ENCODE assay signal across 10 mouse cellular contexts in the genomic region with DNA sequence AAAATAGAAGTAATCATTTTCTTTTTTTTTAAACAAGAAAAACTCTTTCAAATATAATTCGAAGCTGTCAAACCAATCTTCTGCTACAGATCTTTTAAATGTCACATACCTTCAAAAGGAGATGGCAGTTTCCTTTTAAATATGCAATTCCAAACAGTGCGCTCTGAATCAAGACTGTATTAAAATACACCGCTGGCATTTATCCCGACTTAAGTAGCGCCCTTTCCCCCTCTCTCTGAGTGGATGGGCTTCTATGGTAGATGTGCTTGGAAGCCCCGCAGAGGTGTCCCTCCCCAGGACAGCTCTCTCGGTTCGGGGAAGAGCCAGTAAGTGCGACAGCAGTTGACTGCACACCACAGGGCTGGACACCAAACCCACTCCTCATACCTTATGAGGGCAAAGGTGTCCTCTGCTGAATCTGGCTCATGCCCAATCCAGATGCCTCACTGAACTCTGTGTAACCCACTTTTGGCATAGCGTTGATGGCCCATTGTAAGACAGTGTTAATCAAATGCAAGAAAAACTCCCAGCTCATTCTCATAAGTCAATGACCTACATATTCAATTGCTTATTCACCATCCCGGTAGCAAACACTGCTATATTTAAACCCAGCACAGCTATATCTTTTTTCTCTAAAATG. TPM values are rescaled to one million over a fixed set of nuclear protein-coding genes. Genes with fewer than 3 reads are reported as not detected.
DNase-seq lines count a peak whose midpoint lies in the region; ATAC-seq and TF ChIP-seq lines count a peak whose summit lies in the region.
"Had no signal": no experiment of that assay in that cellular context is flagged by ENCODE, and none has a peak within 500 bp of the region (broad histone marks: within the 10 kb centered on the region; RNA-seq: fewer than 3 reads in every experiment).

No protein-coding gene starts in this region.

- no peak for DNase-seq in heart, adult 8-10 months (ENCODE audit: low spot score)
- no peak for DNase-seq in limb, embryonic 10.5 days (ENCODE audit: low spot score)
- DNase-seq in forebrain, embryonic 14.5 days (ENCODE audit: low spot score): peak; percentile 52
- DNase-seq in midbrain, postnatal 0 days (ENCODE audit: low spot score): no peak
- no peak for DNase-seq in embryo, embryonic 9.5 days (ENCODE audit: extremely low spot score)
- DNase-seq: cerebellum, postnatal 14 days; liver, embryonic 13.5 days had no signal

- WGBS in heart, embryonic 14.5 days: 65% methylated on average over 11 of the region's 11 CpGs
- WGBS in limb, embryonic 15.5 days: 86% methylated on average over 11 of the region's 11 CpGs
- WGBS in limb, embryonic 10.5 days: 93% methylated on average over 11 of the region's 11 CpGs
- WGBS in forebrain, embryonic 14.5 days: 58% methylated on average over 11 of the region's 11 CpGs
- WGBS in midbrain, postnatal 0 days: 47% methylated on average over 11 of the region's 11 CpGs

- no peaks in the 10 kb centered on the region for H3K9me3 ChIP-seq in heart, embryonic 14.5 days (ENCODE audit: control insufficient read depth, low read length)
- no peaks in the 10 kb centered on the region for H3K9me3 ChIP-seq in limb, embryonic 15.5 days
- no peaks in the 10 kb centered on the region for H3K9me3 ChIP-seq in limb, embryonic 10.5 days (replicated peaks)
- H3K9me3 ChIP-seq in forebrain, embryonic 14.5 days (replicated peaks; ENCODE audit: control insufficient read depth, low read length): no peaks in the 10 kb centered on the region
- no peaks in the 10 kb centered on the region for H3K9me3 ChIP-seq in midbrain, postnatal 0 days (ENCODE audit: low read length)
- H3K9me3 ChIP-seq: kidney, embryonic 15.5 days; liver, embryonic 13.5 days had no signal

- TF ChIP-seq CTCF in midbrain, postnatal 0 days (IDR thresholded peaks at IDR 0.05): no peak

- no peak overlapping the region for H3K4me3 ChIP-seq in heart, embryonic 14.5 days (ENCODE audit: control insufficient read depth in 1 of 2, insufficient read depth in 1 of 2, low read depth in 1 of 2, low read length in 2 of 2)
- H3K4me3 ChIP-seq in limb, embryonic 15.5 days: no peak overlapping the region
- H3K4me3 ChIP-seq in limb, embryonic 10.5 days: no peak overlapping the region
- no peak overlapping the region for H3K4me3 ChIP-seq in forebrain, embryonic 14.5 days (ENCODE audit: low read depth, low read length)
- no peak overlapping the region for H3K4me3 ChIP-seq in midbrain, postnatal 0 days (ENCODE audit: low read depth, low read length)
- H3K4me3 ChIP-seq: kidney, embryonic 15.5 days; liver, embryonic 13.5 days had no signal

- peak overlapping the region; percentile 25 to 94; a peak in 2 of 4 replicates for H3K27ac ChIP-seq in heart, embryonic 14.5 days (replicated peaks in 1 of 2; ENCODE audit: control insufficient read depth in 1 of 2, insufficient read depth in 1 of 2, low read depth in 2 of 2, low read length in 2 of 2)
- peak overlapping the region; percentile 33; the same call in 1 of the 2 replicates for H3K27ac ChIP-seq in limb, embryonic 15.5 days
- no peak overlapping the region for H3K27ac ChIP-seq in limb, embryonic 10.5 days
- H3K27ac ChIP-seq in forebrain, embryonic 14.5 days (ENCODE audit: low read depth, low read length): no peak overlapping the region
- H3K27ac ChIP-seq in midbrain, postnatal 0 days (ENCODE audit: low read depth, low read length): no peak overlapping the region
- H3K27ac ChIP-seq: liver, embryonic 13.5 days had no signal

- H3K4me1 ChIP-seq in heart, embryonic 14.5 days (ENCODE audit: control insufficient read depth in 2 of 2, insufficient read depth in 2 of 2, low read length in 2 of 2): peaks cover 22 to 50% of the 10 kb centered on the region in 2 experiments
- H3K4me1 ChIP-seq in limb, embryonic 15.5 days: peaks cover 33% of the 10 kb centered on the region
- peaks cover 36% of the 10 kb centered on the region for H3K4me1 ChIP-seq in limb, embryonic 10.5 days
- H3K4me1 ChIP-seq in forebrain, embryonic 14.5 days (ENCODE audit: control insufficient read depth, insufficient read depth, low read length): peaks cover 25% of the 10 kb centered on the region
- H3K4me1 ChIP-seq in midbrain, postnatal 0 days (ENCODE audit: insufficient read depth, low read length): peaks cover 10% of the 10 kb centered on the region; the same call in 1 of the 2 replicates

- peaks cover 5% of the 10 kb centered on the region; the same call in 1 of the 2 replicates for H3K36me3 ChIP-seq in heart, embryonic 14.5 days (ENCODE audit: control insufficient read depth, insufficient read depth, low read length)
- H3K36me3 ChIP-seq in limb, embryonic 15.5 days: no peaks in the 10 kb centered on the region
- H3K36me3 ChIP-seq in limb, embryonic 10.5 days: peaks cover 34% of the 10 kb centered on the region
- no peaks in the 10 kb centered on the region for H3K36me3 ChIP-seq in forebrain, embryonic 14.5 days (ENCODE audit: control insufficient read depth, insufficient read depth, low read length)
- no peaks in the 10 kb centered on the region for H3K36me3 ChIP-seq in midbrain, postnatal 0 days (ENCODE audit: insufficient read depth, low read length)
- H3K36me3 ChIP-seq: kidney, embryonic 15.5 days had no signal

- ATAC-seq in heart, embryonic 14.5 days (ENCODE audit: insufficient number of reproducible peaks, insufficient read depth, low FRiP score, low read depth): 0 out of 2 replicates have a peak, but pooled peaks have one; percentile 32
- ATAC-seq in limb, embryonic 15.5 days (ENCODE audit: insufficient number of reproducible peaks, low FRiP score, low TSS enrichment, low read depth): no peak
- ATAC-seq in forebrain, embryonic 14.5 days: peak; percentile 16; the same call in 1 of the 2 replicates
- ATAC-seq in midbrain, postnatal 0 days (ENCODE audit: low FRiP score): no peak

- no peak overlapping the region; the same call in 1 of the 2 replicates for H3K9ac ChIP-seq in heart, embryonic 14.5 days (ENCODE audit: low read length)
- H3K9ac ChIP-seq in limb, embryonic 15.5 days: no peak overlapping the region
- H3K9ac ChIP-seq in forebrain, embryonic 14.5 days (ENCODE audit: low read length): no peak overlapping the region
- no peak overlapping the region for H3K9ac ChIP-seq in midbrain, postnatal 0 days (replicated peaks; ENCODE audit: low read length, poor library complexity, severe bottlenecking)
- H3K9ac ChIP-seq: kidney, embryonic 15.5 days; liver, embryonic 13.5 days had no signal

- H3K4me2 ChIP-seq in heart, embryonic 14.5 days (ENCODE audit: low read length): no peak overlapping the region
- no peak overlapping the region for H3K4me2 ChIP-seq in limb, embryonic 15.5 days
- H3K4me2 ChIP-seq in forebrain, embryonic 14.5 days (ENCODE audit: low read length): no peak overlapping the region
- H3K4me2 ChIP-seq in midbrain, postnatal 0 days (ENCODE audit: low read depth, low read length, poor library complexity, severe bottlenecking): 0 out of 2 replicates have a peak overlapping the region, but pooled peaks have one; percentile 18
- H3K4me2 ChIP-seq: kidney, embryonic 15.5 days; liver, embryonic 13.5 days had no signal

- no peaks in the 10 kb centered on the region for H3K27me3 ChIP-seq in heart, embryonic 14.5 days (ENCODE audit: control insufficient read depth, insufficient read depth, low read length)
- no peaks in the 10 kb centered on the region for H3K27me3 ChIP-seq in limb, embryonic 15.5 days
- H3K27me3 ChIP-seq in limb, embryonic 10.5 days (ENCODE audit: low read depth, poor library complexity, severe bottlenecking): no peaks in the 10 kb centered on the region
- no peaks in the 10 kb centered on the region for H3K27me3 ChIP-seq in forebrain, embryonic 14.5 days (replicated peaks; ENCODE audit: control insufficient read depth, insufficient read depth, low read length)
- H3K27me3 ChIP-seq in midbrain, postnatal 0 days (ENCODE audit: insufficient read depth, low read length): no peaks in the 10 kb centered on the region
- H3K27me3 ChIP-seq: kidney, embryonic 15.5 days; liver, embryonic 13.5 days had no signal

RNA-seq across cellular contexts. Expression of gene Fgfr2, which starts 33.4 kb away (rescaled TPM):
- polyA plus RNA-seq in heart, embryonic 14.5 days (2014; fragmentation: Nextera tagmentation; extraction: Ambion mirVana): 20.5 and 22.4 TPM in 2 replicates
- total RNA-seq in heart, adult 8-10 months (2022): 1 to 10 TPM; 1.1 to 1.9 (median 1.4) TPM
- 97.8 and 101 TPM in 2 replicates for polyA plus RNA-seq in limb, embryonic 15.5 days (2015; fragmentation: Nextera tagmentation; extraction: Ambion mirVana)
- polyA plus RNA-seq in limb, embryonic 10.5 days (2016; fragmentation: Nextera tagmentation; extraction: Ambion mirVana): 47.7 and 64.4 TPM in 2 replicates
- polyA plus RNA-seq in forebrain, embryonic 14.5 days (2014; fragmentation: Nextera tagmentation; extraction: Ambion mirVana): 35.9 and 39.8 TPM in 2 replicates
- total RNA-seq in midbrain, postnatal 0 days (2014; rRNA removed): 32.6 and 37.2 TPM in 2 replicates
- 10.7 and 12.1 TPM in 2 replicates for polyA plus RNA-seq in midbrain, postnatal 0 days (2015; fragmentation: Nextera tagmentation; extraction: Ambion mirVana)

RNA-seq across cellular contexts. Expression of gene Ctbp2, which starts 34.4 kb away (rescaled TPM):
- 52.1 and 54.3 TPM in 2 replicates for polyA plus RNA-seq in heart, embryonic 14.5 days (2014; fragmentation: Nextera tagmentation; extraction: Ambion mirVana)
- 10 to 100 TPM; 24.9 to 28.1 (median 27.6) TPM for total RNA-seq in heart, adult 8-10 months (2022)
- 47.4 and 56.3 TPM in 2 replicates for polyA plus RNA-seq in limb, embryonic 15.5 days (2015; fragmentation: Nextera tagmentation; extraction: Ambion mirVana)
- 145 TPM in 2 replicates for polyA plus RNA-seq in limb, embryonic 10.5 days (2016; fragmentation: Nextera tagmentation; extraction: Ambion mirVana)
- 87.5 and 92.1 TPM in 2 replicates for polyA plus RNA-seq in forebrain, embryonic 14.5 days (2014; fragmentation: Nextera tagmentation; extraction: Ambion mirVana)
- total RNA-seq in midbrain, postnatal 0 days (2014; rRNA removed): 58.6 and 64.8 TPM in 2 replicates
- polyA plus RNA-seq in midbrain, postnatal 0 days (2015; fragmentation: Nextera tagmentation; extraction: Ambion mirVana): 25.9 and 29.1 TPM in 2 replicates

Comparison
In these comparisons a context has a peak if more than half of its experiments do, and no peak if none do; other contexts are left out.
1. H3K27ac ChIP-seq: peak in heart, embryonic 14.5 days (2 of 2) and limb, embryonic 15.5 days (single experiment); none in limb, embryonic 10.5 days (single experiment), forebrain, embryonic 14.5 days (single experiment) and midbrain, postnatal 0 days (single experiment).
2. ATAC-seq: peak in heart, embryonic 14.5 days (single experiment) and forebrain, embryonic 14.5 days (single experiment); none in limb, embryonic 15.5 days (single experiment) and midbrain, postnatal 0 days (single experiment).